Mouse (Mus musculus) spleen, postnatal 36 days (tissue): ENCODE data around the gene Bcdin3d.

Source experiments
- DNase-seq, 2 experiments: peaks; one replicate each; pipeline ENCODE4 v3.0.0; 2022; ENCODE audit warnings: low spot score in 2 of 2, mixed read lengths in 1 of 2

Bcdin3d gene

DNA sequence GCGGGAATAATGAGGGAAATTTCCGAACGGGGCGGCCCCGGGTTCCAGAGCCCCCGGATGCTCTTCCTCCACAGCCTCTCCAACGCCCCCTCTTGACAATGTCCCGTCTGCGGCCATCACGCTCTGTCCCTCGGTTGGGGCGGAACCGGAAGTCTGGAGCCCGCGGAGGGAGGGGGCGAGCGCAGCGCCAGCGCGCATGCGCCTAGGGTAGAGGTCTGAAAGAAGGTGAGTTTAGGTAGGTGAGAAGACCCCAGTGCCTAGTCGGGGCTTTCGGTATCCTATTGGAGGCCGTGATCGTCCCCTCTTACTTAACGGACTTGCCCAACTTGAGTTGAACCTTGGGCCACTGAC lies at the start of gene Bcdin3d:
Bcdin3d (minus strand) TSS at position 155 of the 351 bp plus-strand sequence.
- DNase-seq = peak; percentile 85 to 89

DNA sequence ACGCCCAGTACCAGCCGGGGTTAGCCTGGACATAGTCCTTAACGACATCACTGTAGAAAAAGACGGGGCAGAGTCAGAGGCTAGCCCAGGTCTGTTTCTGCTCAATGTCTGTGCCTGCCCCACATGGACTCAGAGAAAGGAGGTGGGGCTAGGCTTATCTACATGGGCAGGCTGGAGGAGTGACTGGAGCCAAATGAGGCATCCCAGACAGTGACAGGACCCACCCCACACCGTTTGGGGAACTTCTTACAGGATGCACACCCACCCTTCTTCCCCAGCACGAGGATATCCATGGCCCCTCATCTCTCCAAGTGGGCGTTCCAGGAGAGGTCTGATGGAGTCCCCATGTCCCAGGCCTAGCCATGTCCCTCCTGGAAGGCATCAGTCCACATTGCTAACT lies 45.8 kb upstream of the Bcdin3d start:
- DNase-seq = no peak

DNA sequence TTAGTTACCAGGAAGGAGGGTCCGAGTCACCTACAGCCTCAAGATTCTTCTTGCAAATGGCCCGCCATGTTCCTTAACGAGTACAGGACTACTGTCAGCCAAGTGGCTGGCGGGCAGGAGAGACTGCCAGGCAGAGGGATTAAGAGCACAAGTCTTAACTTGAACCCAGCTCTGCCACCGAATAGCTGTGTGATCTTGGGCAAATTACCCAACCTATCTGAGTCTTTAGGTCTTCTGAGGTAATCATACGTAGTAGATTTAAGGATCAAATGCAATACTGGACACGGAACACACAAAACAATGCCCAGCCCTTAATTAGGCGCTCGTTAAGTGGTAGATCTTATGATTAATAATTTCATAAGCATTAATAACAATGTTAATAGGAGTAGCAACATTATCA lies 45.1 kb upstream of the Bcdin3d start:
- no peak for DNase-seq

DNA sequence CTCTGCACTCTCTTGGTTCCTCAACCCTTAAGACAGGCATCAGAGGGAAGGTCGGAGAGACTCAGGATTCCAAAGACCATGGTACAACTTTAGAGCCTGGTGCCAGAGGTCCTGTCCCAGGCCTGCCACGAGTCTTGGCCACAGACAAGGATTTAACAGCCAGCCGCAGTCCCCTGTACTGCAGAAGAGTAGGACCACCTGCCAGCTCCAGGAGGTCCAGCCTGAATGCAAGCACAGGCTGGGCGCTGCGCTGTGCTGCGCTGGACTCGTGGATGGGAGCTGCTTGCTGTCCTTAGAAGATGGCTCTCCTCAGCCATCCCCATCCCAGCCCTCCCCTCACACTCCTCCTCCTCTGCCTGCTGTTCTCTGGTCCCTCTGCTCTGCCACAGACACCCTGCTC lies 43.2 kb upstream of the Bcdin3d start:
- DNase-seq = no peak

DNA sequence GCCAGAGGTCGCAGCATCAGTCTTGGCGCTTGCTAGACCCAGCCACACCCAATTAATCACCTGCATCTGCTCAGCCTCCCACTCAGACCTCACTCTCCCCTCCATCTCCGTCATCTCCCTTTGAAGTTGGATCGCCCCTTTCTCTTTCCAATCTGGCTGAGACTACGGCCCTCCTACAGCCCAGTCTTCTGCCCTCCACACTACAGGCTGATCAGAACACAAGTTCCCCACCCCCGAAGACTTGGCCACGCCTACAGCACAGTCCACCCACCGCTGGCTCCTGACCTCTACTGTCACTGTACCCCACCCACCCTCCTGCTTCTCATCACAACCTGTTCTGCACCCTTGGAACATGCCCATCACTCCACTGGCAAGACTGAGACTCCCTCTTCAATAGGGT lies 42.2 kb upstream of the Bcdin3d start:
- no peak for DNase-seq

DNA sequence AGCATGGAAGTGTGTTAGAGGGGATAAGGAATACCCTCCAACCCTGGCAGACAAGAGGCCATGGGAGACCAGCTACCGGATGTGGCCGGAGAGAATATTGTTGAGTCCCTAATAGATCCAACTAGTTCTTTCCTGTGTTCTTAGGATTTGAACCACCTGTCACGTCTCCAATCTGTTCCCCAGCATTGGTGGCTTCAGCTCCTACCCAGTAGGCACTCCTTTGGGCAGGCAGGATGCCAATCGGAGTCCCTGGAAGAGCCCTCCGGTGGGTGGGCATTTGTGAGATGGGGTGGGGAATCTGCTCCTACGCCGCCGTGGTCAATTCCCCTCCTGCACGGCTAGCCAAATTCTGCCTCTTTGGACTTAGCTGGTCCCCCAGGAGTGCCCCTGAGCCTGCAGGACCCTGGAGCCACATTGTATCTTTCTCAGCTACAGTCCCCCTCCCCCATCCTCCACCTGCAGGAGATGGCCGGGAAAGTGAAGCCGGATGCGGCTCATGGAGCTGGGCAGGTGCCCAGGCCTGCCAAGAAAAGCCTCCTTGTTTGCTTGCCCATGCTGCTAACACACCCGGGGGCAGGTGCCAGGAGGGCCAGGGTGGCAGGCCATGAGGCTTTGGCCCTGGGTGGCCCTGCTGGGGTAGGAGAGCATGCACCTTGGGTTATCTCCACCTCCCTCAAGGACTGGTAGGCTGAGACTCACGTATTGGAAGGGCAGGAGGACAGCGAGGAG lies 37.4 kb upstream of the Bcdin3d start:
- DNase-seq = no peak

DNA sequence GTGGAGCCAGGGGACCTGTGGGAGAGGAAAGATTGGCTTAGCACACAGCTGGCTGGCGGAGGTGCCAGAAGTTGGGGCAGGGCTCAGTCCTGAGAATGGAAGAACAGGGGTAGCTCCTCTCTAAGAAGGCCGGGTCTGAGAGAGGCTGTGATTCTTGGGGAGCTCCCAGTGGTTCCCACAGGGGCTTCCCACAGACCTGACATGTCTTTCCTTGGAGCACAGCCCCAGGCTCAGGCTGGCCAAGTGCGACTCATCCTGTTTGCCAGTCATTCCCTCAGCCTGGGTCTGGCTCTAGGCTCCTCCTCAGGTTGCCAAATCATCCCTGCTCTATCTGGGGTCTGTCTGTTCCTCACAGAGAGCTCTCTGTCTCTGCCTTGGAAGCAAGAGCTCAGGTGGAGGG lies 36.1 kb upstream of the Bcdin3d start:
- no peak for DNase-seq

DNA sequence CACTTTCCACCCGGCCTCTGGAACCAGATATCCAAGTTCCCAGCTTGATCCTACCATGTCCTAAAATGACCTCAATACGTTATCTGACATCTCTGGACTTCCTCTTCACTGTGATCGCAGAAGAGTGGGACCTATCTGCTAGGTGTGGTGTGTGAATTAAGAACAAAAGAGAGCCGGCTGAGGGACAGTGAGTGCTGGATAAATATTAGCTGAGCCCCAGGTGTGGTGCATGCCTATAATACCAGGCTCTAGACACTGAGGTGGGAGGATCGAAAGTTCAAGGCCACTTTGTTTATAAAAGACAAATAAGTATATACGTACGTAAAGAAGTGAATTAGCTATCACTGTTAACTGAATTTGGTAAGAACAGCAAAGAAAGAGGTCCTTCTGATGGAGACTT lies 35.3 kb upstream of the Bcdin3d start:
- no peak for DNase-seq

DNA sequence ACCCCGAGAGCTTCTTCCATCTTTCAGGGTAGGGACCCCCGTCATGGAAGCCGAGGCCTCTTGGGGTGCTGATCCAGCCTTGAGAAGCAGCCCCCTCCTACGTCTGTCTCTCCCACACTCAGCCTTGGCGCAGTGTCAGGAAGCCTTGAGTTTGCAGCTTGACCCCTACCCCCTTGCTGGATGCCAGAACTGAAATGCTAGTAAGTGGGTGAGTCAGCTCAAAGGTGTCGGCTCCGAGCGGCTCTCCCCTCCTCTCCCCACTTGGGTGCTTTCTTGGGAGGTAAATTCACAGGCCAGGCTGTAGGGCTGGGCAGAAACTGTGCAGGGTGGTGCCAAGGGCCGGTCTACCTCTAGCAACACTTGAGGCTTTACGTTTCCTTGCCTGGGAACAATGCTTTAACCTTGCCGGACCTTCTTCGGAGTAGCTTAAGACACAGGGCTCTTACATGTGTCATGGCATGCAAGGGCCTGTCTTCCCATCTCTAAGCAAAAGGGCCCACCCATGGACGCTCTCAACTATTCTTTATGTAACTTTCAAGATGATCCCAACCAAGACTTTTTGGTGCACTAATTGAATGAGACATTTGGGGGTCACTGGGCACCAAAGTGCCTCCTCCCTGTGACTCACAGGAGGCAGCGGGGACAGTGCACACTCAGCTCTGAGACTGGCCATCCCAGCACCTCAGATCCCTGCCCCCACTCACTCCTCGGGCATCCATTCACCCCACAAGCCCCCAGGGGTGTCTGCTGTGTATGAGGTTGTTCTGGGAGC lies 31.0 kb upstream of the Bcdin3d start:
- DNase-seq = no peak

DNA sequence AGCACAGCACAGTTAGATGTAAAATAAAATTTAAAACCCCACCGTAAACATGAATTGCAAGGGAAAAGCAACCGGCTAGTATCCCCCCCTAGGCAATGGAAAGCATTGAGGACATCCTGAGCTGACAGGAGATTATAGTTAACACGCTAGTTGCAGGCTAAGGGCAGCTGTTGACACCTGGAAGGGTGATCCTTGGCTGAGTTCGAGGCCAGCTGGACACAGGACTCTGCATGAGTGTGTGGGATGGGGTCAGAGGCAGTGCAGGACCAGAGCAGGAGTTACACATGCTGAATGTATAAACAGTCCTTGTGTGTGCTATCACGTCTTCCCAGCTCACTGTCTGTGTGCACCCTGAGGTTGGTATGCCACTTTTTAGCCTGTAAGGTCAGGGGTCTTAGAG lies 28.7 kb upstream of the Bcdin3d start:
- no peak for DNase-seq

DNA sequence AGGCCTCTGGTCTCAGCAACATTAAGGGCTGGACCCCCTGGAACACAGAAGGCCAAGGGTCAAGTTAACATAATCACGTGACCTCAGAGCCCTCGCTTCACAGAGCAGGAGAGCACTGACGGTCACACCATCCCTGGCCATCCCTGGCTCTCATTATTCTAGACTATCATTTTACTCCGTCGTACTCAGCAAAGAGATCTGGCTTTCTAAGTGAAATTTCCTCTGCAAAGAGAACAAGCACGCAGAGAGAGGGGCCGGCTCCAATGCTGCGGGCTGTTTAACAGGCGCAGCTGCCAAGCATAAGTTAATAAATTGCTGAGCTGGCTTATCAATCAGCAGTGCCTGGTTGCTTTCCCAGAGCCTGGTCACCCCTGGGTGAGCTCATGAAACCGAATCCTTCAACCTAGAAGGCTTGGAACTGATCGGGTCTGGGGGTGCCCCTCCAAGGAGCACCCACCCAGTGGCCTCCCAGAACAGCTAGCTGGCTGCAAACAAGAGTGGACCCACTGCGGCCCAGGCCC lies 27.8 kb upstream of the Bcdin3d start:
- DNase-seq = no peak

DNA sequence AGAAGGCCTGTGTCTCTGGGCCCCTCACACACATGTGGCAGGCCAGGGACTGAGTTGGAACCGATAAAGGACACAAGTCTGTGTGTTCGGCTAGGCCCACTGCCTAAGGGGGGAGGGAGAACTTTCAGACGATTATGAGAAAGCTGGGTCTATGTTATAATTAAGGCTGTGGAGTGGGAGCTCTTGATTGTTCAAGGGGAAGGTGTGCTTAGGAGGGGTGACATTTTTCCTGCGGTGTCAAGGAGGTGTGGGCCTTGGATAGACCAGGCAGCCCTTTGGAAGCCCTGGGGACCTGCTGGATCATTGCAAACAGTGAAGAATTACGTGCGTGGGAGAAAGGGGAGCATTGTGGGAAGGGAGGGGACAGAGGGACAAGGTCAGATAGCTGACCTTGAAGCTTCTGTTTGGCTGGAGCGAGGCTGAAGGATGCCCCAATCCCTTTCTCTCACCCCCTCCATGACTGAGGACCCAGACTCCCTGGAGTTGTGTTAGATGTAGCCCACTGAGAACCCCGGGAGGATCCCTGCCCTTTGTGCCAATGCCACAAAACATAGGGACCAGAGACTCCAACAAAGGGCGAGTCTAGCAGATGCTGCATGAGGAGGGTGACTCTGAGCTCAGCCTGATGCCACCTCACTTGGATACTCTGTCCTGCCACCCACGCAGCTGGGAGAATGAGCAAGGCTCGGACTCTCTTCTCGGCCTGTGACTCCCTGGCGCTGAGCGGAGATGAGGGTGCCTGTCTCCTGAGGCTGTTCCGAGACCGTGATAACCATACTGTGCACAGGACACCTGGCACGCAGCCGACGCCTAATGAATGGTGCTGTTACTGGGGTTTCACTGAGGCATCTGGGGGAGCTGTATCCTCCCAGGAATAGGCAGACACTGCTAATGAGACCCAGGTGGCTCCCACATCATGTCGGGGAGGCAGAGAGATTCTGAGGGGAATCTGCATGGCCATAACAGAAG lies 27.0 kb upstream of the Bcdin3d start:
- DNase-seq = no peak

DNA sequence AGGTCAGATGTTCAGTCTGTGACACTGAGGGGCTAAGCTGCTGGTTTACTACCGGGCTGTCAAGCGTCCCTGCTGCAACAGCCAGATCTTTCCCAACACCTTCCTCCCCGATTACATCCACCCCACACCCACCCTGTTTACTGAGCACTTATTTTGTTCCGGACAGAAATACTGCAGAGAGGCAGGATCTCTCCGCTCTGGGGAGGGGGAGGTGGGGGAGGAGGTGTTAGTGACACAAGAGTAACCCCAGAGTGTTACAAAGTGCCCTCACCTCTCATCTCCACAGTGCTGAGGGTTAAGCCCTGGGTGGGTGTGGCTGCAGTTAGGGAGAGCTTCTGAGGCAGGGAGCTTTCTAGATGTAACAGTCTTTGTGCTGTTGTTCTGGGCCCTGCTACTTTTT lies 25.8 kb upstream of the Bcdin3d start:
- DNase-seq = no peak

DNA sequence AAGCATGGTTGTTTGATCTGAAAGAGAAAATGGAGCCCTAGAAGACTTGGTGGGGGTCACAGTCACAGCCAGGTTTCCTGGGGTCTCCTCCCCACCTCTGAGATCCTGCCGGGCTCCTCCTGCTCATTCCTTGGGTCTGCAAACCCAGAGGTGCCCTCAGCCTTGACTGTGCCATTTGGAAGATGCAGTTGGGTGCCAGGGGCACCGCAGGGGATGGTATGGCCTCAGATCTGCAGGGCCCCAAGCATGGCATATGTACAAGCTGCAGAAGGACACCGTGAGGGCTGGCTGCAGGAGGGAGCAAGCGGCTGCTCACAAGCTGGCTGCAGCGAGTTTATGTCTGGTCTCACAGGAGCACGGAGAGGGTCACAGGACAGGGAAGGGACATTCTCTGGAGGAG lies 25.2 kb upstream of the Bcdin3d start:
- DNase-seq = no peak

DNA sequence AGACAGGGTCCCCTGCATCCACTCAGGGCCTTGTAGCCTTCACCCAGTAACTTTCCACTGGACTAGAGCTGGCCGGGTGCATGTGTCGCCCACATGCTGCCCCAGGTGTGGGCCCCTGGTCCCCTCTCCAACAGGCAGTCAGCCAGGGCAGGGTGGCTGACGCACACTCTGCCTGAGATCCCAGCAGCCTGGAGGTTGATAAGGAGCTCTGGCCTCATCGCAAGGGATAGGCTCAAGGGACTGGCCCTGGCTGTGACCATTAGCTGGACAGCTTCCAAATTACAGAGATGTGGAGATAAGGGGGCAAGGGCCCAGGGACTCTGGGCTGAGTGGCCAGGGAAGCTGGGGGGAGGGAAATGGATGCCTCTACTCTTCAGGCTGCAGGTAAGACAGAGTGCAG lies 24.3 kb upstream of the Bcdin3d start:
- no peak for DNase-seq

DNA sequence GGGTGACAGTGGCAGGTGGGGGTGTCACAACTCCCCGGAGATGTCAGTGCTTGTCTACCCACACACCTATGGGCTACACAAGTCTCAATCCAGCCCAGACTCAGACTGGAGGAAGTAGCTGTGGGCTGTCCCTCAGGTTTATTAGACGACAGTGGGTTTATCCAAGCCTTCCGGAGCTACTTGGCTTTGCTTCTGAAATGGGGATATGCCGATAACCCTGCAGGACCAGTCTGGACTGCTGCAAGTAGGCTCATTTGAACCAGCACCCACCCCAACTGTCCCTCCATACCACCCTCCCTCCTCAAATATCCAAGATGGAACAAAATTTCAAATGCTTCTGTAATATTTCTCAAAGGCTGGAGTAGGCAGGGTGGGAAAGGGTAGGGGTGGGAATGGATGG lies 23.8 kb upstream of the Bcdin3d start:
- no peak for DNase-seq

DNA sequence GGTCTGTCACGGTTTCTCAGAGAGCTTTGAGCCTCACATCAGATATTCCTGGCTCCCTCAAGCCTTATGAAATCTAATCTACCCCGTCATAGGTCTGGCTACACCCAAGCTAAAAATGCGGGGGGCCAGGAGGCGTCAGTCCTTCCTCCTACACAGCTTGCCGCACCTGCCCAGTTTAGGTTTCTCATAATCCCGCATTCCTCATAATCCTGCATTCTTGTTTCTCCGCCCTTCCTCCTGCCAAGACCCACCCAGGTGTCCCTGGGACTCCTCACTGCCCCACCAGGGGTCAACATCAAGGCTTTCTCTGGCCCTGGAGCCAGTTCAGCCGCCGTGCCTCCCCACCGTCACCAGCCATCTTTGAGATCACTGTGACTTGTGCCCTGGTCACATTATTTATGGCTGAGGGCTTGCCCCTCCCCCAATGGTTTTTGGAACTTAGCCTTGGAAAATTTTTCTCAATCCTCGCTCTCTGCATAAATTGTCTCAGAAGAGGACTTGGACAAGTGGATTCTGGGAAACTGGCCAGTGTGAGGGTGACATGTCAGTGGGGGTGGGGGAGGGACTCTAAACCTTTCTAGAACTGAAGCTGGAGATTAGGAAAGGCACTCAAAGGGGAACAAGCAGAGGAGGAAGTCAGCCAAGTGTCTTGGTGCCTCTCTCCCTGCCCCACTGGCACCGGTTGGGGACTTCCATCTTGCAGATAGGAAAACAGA lies 23.2 kb upstream of the Bcdin3d start:
- DNase-seq = peak in 1 of 2 experiments; percentile 23

DNA sequence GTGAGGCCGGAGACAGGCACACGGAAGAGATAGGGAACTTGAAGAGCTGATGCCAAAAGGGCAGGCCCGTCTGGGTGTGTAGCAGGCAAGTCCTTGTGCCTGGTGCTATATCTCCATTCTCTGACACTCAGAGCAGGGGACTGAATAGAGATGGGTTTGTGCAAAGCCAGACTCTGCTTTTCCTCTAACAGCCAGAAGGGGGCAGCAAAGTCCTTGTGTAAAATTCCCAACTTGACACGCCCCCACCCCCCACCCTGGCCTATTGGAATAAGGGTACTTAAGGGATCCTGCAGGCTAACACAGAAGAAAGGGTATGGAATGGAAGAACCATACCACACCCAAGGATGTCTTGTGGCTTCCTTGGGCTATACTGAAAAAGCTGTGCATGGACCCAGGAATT lies 22.5 kb upstream of the Bcdin3d start:
- DNase-seq = no peak

DNA sequence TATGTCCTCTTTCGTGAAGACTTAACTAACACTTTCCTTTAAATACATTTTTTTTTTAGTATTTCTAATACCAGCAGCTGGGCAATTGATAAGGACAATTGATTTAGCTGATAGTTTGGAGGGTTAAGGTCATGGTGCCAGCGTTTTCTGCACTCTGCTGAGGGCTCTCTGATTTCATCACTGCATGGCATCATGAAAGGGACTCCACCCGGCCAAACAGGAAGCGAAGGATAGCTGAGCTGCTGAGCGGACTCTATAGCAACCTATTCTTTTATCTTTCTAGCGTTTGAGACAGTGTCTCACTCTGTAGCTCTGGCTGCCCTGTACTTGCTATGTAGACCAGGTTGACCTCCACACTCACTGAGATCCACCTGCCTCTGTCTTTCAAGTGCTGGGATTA lies 10.2 kb upstream of the Bcdin3d start:
- DNase-seq = no peak

DNA sequence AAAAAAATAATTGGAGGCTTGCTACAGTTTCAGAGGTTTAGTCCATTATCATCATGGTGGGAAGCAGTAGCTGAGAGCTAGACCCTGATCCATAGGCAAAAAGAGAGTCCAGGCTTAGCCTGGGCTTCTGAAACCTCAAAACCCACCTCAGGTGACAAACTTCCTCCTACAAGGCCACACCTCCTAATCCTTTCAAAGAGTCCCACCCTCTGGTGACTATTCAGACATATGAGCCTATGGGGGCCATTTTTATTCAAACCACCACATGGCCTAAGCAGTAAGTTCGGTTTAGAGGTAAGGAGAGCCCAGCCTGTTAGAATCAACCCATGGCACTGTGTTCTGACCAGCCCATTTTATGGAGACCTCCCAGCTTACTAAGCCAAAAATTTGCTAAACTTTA lies 1.3 kb upstream of the Bcdin3d start:
- DNase-seq = no peak

DNA sequence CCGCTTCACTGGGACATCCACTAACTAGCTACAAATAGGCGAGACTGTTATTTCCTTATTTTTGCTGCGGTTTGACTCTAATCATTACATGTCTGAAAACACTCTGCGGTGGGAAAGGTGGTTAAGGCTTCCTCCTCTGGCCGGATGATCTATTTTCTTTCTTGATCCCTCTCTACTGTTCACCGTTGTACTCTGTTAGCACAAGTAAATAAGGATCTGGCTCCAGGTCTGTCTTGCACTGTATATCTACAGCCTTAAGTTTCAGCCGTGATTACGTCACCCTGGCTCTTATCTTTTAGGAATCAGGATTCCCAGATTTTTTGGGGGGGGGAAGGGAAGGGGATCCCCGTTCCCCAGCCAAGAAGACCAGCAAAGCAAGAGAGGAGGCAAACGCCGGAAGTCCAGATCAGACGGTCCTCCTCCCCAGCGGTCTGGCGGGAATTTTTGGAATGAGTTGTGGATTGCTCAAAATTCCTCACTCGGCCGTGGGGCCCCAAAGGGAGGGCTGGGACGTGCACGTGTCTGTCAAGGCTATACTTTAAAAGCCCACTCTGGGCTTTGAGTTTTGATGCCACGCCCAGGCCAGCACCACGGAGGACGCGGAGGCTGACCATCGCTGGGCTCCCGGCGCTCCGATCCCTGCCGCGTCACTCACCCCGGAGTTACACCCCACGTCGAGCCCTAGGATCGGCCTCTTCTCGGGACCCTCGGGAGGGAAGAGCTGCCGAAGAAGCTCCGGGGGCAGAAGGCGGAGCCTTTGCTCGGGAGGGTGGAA lies 542 bp downstream of the Bcdin3d start:
- peak in 1 of 2 experiments; percentile 35 for DNase-seq
